Mouse (Mus musculus) thymus, adult 2 months (tissue): ENCODE measurements at regions not wholly inside any gene's neighbourhood (a gene's known extent, or its start where the extent isn't known, plus 50 kb on each side); places are given as distances from the start of the nearest gene placed in this dataset.

Source experiments
- CTCF ChIP-seq: fragments of 200-500 bp; IDR thresholded peaks from 2 replicates; pipeline ENCODE4 v1.5.1; 2012; ENCODE audit warnings: mild to moderate bottlenecking, control low read depth, low read length, moderate library complexity, borderline replicate concordance; ENCODE audit not compliant: control insufficient read depth, poor library complexity, insufficient read depth; ENCODE audit errors: extremely low read depth
- POLR2A ChIP-seq: fragments of 200-500 bp; IDR thresholded peaks from 2 replicates; pipeline ENCODE4 v1.6.1; 2012; ENCODE audit warnings: mild to moderate bottlenecking, low read length, control low read depth, moderate library complexity; ENCODE audit not compliant: control insufficient read depth, poor library complexity, insufficient read depth; ENCODE audit errors: extremely low read depth

GRCm38 (mm10) chr3:37979871-37980270 is 255.6 kb upstream of the Gm5148 start:
- no peak for TF ChIP-seq CTCF
- no peak for TF ChIP-seq POLR2A
